In the genomic region with DNA sequence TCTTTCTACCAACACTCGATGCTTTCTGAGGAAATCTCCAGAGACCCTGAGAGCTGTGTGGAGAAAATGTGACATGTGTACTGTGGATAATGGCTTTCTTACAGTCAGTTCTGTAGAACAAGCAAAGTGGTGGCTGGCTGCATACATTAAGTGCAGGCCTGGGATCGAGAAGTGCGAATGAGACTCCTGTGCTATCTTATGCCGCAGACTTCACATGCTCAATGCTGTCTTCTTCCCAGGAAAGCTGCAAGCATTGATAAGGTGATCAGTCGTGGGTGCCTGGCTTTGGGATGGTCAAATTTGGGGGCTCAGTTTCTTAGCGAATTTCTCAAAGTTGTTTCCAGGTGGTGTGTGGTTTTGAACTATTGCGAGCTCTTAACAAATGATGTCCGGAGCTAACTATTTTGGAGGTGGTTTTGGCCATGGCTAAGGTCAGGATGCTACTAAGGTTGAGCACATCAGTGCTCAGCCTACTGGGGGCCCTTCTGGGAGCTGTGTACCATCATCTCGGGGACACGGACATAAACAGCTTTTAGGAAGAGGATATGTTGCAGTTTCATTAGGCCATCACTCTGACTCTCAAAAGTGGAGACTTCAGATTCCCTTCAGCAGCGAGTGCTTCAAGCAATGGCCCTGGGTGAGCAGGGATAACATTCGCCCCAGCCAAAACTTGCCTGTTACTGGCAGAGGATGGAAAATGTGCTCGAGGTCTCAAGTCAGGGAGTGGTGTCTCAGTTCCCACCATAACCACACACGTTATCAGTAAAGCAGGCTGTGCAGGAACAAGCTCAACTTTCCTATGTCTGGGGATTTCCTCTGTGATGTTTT, we compare ENCODE assay signal across 9 mouse cellular contexts.
DNase-seq lines count a peak whose midpoint lies in the region; ATAC-seq and TF ChIP-seq lines count a peak whose summit lies in the region.
"Had no signal": no experiment of that assay in that cellular context is flagged by ENCODE, and none has a peak within 500 bp of the region (broad histone marks: within the 10 kb centered on the region; RNA-seq: fewer than 3 reads in every experiment).

No protein-coding gene starts in this region.

- H3K9me3 ChIP-seq in neural tube, embryonic 13.5 days, result no peaks in the 10 kb centered on the region
- H3K9me3 ChIP-seq in embryonic facial prominence, embryonic 10.5 days, result no peaks in the 10 kb centered on the region
- H3K9me3 ChIP-seq in hindbrain, postnatal 0 days (ENCODE audit: low read length), result no peaks in the 10 kb centered on the region
- no peaks in the 10 kb centered on the region for H3K9me3 ChIP-seq in kidney, embryonic 14.5 days (ENCODE audit: control insufficient read depth, low read length)

- no peak for DNase-seq in neural tube, embryonic 10.5 days (ENCODE audit: extremely low spot score, low spot score)
- peak; percentile 5 for DNase-seq in embryonic facial prominence, embryonic 10.5 days (ENCODE audit: low spot score)
- DNase-seq in hindbrain, postnatal 0 days (ENCODE audit: low spot score), result peak; percentile 26
- peak; percentile 15 to 35 for DNase-seq in spleen, postnatal 14 days (ENCODE audit: low spot score in 2 of 2)
- DNase-seq: adrenal gland, postnatal 10 days had no signal

- no peak for TF ChIP-seq CTCF in hindbrain, postnatal 0 days (IDR thresholded peaks at IDR 0.05; ENCODE audit: low read depth)

- H3K9ac ChIP-seq in neural tube, embryonic 13.5 days, result no peak overlapping the region
- no peak overlapping the region for H3K9ac ChIP-seq in hindbrain, postnatal 0 days (replicated peaks; ENCODE audit: low read length)
- no peak overlapping the region for H3K9ac ChIP-seq in kidney, embryonic 14.5 days (ENCODE audit: low read depth, low read length)

- no peaks in the 10 kb centered on the region for H3K27me3 ChIP-seq in neural tube, embryonic 13.5 days
- H3K27me3 ChIP-seq in embryonic facial prominence, embryonic 10.5 days (replicated peaks; ENCODE audit: low read depth, poor library complexity, severe bottlenecking), result no peaks in the 10 kb centered on the region
- H3K27me3 ChIP-seq in hindbrain, postnatal 0 days (ENCODE audit: insufficient read depth, low read length), result no peaks in the 10 kb centered on the region
- H3K27me3 ChIP-seq in kidney, embryonic 14.5 days (ENCODE audit: control insufficient read depth, insufficient read depth, low read length), result no peaks in the 10 kb centered on the region

- WGBS in neural tube, embryonic 13.5 days, result 65% methylated on average over 14 of the region's 14 CpGs
- WGBS in embryonic facial prominence, embryonic 10.5 days, result 77% methylated on average over 14 of the region's 14 CpGs
- 57% methylated on average over 14 of the region's 14 CpGs for WGBS in hindbrain, postnatal 0 days
- 80% methylated on average over 14 of the region's 14 CpGs for WGBS in kidney, embryonic 14.5 days

- peaks cover 15% of the 10 kb centered on the region for H3K4me1 ChIP-seq in neural tube, embryonic 13.5 days (replicated peaks)
- H3K4me1 ChIP-seq in embryonic facial prominence, embryonic 10.5 days, result peaks cover 4% of the 10 kb centered on the region; the same call in 1 of the 2 replicates
- H3K4me1 ChIP-seq in hindbrain, postnatal 0 days (ENCODE audit: insufficient read depth, low read length), result 0 out of 2 replicates have a peak, but pooled peaks cover 4% of the 10 kb centered on the region
- no peaks in the 10 kb centered on the region for H3K4me1 ChIP-seq in kidney, embryonic 14.5 days (ENCODE audit: control insufficient read depth, insufficient read depth, low read length)

- ATAC-seq in neural tube, embryonic 13.5 days (ENCODE audit: low read depth), result no peak
- peak; percentile 24; the same call in 1 of the 2 replicates for ATAC-seq in hindbrain, postnatal 0 days
- no peak for ATAC-seq in cerebellum, adult (ENCODE audit: insufficient number of reproducible peaks, low FRiP score, low TSS enrichment)
- no peak for ATAC-seq in kidney, embryonic 14.5 days (ENCODE audit: low FRiP score, low TSS enrichment)

- no peak overlapping the region for H3K4me3 ChIP-seq in neural tube, embryonic 13.5 days
- no peak overlapping the region for H3K4me3 ChIP-seq in embryonic facial prominence, embryonic 10.5 days
- H3K4me3 ChIP-seq in hindbrain, postnatal 0 days (ENCODE audit: low read length), result no peak overlapping the region
- no peak overlapping the region for H3K4me3 ChIP-seq in kidney, embryonic 14.5 days (ENCODE audit: low read length)
- H3K4me3 ChIP-seq: heart, adult 2 months had no signal

- H3K4me2 ChIP-seq in neural tube, embryonic 13.5 days, result no peak overlapping the region
- H3K4me2 ChIP-seq in hindbrain, postnatal 0 days (ENCODE audit: low read depth, low read length), result no peak overlapping the region
- no peak overlapping the region for H3K4me2 ChIP-seq in kidney, embryonic 14.5 days (replicated peaks; ENCODE audit: low read depth, low read length)

- no peaks in the 10 kb centered on the region for H3K36me3 ChIP-seq in neural tube, embryonic 13.5 days
- no peaks in the 10 kb centered on the region for H3K36me3 ChIP-seq in embryonic facial prominence, embryonic 10.5 days (replicated peaks)
- no peaks in the 10 kb centered on the region for H3K36me3 ChIP-seq in hindbrain, postnatal 0 days (ENCODE audit: insufficient read depth, low read length)
- no peaks in the 10 kb centered on the region for H3K36me3 ChIP-seq in kidney, embryonic 14.5 days (ENCODE audit: control insufficient read depth, insufficient read depth, low read length)

- H3K27ac ChIP-seq in neural tube, embryonic 13.5 days (replicated peaks), result 0 out of 2 replicates have a peak overlapping the region, but pooled peaks have one; percentile 28
- H3K27ac ChIP-seq in embryonic facial prominence, embryonic 10.5 days (replicated peaks), result 0 out of 2 replicates have a peak overlapping the region, but pooled peaks have one; percentile 24
- H3K27ac ChIP-seq in hindbrain, postnatal 0 days, result no peak overlapping the region
- H3K27ac ChIP-seq in kidney, embryonic 14.5 days (ENCODE audit: low read depth, low read length), result no peak overlapping the region
- H3K27ac ChIP-seq: heart, adult 2 months had no signal

Comparison
In these comparisons a context has a peak if more than half of its experiments do, and no peak if none do; other contexts are left out.
1. H3K27ac ChIP-seq: peak in neural tube, embryonic 13.5 days (single experiment) and embryonic facial prominence, embryonic 10.5 days (single experiment); none in hindbrain, postnatal 0 days (single experiment) and kidney, embryonic 14.5 days (single experiment).